ENCODE assay signal across 29 mouse cellular contexts in the genomic region with DNA sequence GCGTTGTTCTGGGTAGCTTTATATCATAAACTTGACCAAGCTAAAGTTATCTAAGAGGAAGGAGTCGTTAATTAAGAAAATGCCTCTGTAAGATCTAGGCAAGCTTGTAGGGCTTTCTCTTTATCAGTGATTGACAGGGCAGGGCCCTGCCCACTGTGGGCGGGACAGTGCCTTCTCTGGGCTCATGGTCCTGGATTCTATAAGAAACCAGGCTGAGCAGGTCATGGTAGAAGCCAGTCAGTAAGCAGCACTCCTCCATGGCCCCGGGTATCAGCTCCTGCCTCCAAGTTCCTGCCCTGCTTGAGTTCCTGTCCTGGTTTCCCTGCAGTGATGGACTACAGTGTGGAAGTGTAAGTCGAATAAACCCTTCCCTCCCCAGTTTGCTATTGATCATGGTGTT. TPM values are rescaled to one million over a fixed set of nuclear protein-coding genes. Genes with fewer than 3 reads are reported as not detected.
DNase-seq lines count a peak whose midpoint lies in the region; ATAC-seq and TF ChIP-seq lines count a peak whose summit lies in the region.
"Had no signal": no experiment of that assay in that cellular context is flagged by ENCODE, and none has a peak within 500 bp of the region (broad histone marks: within the 10 kb centered on the region; RNA-seq: fewer than 3 reads in every experiment).

No protein-coding gene starts in this region.

- H3K4me2 ChIP-seq in liver, postnatal 0 days (ENCODE audit: low read depth, low read length) = no peak overlapping the region
- H3K4me2 ChIP-seq: embryonic facial prominence, embryonic 13.5 days; forebrain, embryonic 12.5 days; forebrain, embryonic 15.5 days; heart, embryonic 12.5 days; heart, embryonic 15.5 days; hindbrain, embryonic 14.5 days had no signal

- ATAC-seq in liver, postnatal 0 days = 0 out of 2 replicates have a peak, but pooled peaks have one; percentile 16
- ATAC-seq: forebrain, embryonic 15.5 days; hindbrain, postnatal 0 days; inflammation-experienced regulatory T-cells, adult 6 months had no signal

- no peaks in the 10 kb centered on the region for H3K9me3 ChIP-seq in liver, postnatal 0 days (ENCODE audit: low read length)
- H3K9me3 ChIP-seq: embryonic facial prominence, embryonic 10.5 days; embryonic facial prominence, embryonic 13.5 days; forebrain, embryonic 12.5 days; forebrain, embryonic 15.5 days; heart, embryonic 12.5 days; heart, embryonic 15.5 days had no signal

- WGBS in liver, postnatal 0 days (ENCODE audit: insufficient replicate concordance) = 78% methylated on average over 5 of the region's 5 CpGs

- H3K9ac ChIP-seq in liver, postnatal 0 days (replicated peaks) = no peak overlapping the region
- H3K9ac ChIP-seq: embryonic facial prominence, embryonic 13.5 days; forebrain, embryonic 12.5 days; forebrain, embryonic 15.5 days; heart, embryonic 12.5 days; heart, embryonic 15.5 days; hindbrain, embryonic 14.5 days had no signal

- DNase-seq in heart, adult 11 months = peak; percentile 42
- no peak for DNase-seq in heart, postnatal 14 days
- no peak for DNase-seq in liver, postnatal 0 days
- DNase-seq in liver (no peak), ZHBTc4 (ENCODE audit: low read depth, low spot score) (peak; percentile 76)
- DNase-seq in ovary, postnatal 10 days (ENCODE audit: low spot score) = no peak
- DNase-seq: adrenal gland, adult 8-10 months; adrenal gland, postnatal 25 days; cerebellum, adult 11-12 months; cerebellum, adult 8-10 months; cerebellum, postnatal 10 days; cerebellum, postnatal 36 days; embryo, embryonic 11 days; gastrocnemius, postnatal 25 days; heart, adult 2 months; heart, postnatal 10 days; heart, postnatal 4 days; kidney, adult 11 months had no signal

- no peaks in the 10 kb centered on the region for H3K27me3 ChIP-seq in liver, postnatal 0 days (ENCODE audit: insufficient read depth, low read length)
- H3K27me3 ChIP-seq: embryonic facial prominence, embryonic 13.5 days; forebrain, embryonic 15.5 days; heart, embryonic 12.5 days; heart, embryonic 15.5 days had no signal

- intact Hi-C loops in heart, postnatal 14 days (cut with DNase I) = no loop called here

- TF ChIP-seq EP300 in liver, postnatal 0 days (IDR thresholded peaks at IDR 0.05; ENCODE audit: low read depth) = no peak

- no peak for TF ChIP-seq CTCF in liver, postnatal 0 days (IDR thresholded peaks at IDR 0.05; ENCODE audit: low read depth)

- no peak overlapping the region for H3K4me3 ChIP-seq in liver, postnatal 0 days (ENCODE audit: low read depth, low read length)
- H3K4me3 ChIP-seq: embryonic facial prominence, embryonic 10.5 days; embryonic facial prominence, embryonic 13.5 days; erythroblast, embryonic 14.5 days; forebrain, embryonic 12.5 days; forebrain, embryonic 15.5 days; heart, adult 2 months; heart, embryonic 12.5 days; heart, embryonic 15.5 days had no signal

- no peak overlapping the region for H3K27ac ChIP-seq in liver, postnatal 0 days (ENCODE audit: low read depth)
- H3K27ac ChIP-seq: embryonic facial prominence, embryonic 10.5 days; embryonic facial prominence, embryonic 13.5 days; forebrain, embryonic 12.5 days; forebrain, embryonic 15.5 days; heart, adult 2 months; heart, embryonic 15.5 days; hindbrain, embryonic 14.5 days; hindbrain, postnatal 0 days had no signal

- peaks cover 65% of the 10 kb centered on the region for H3K36me3 ChIP-seq in liver, postnatal 0 days (replicated peaks; ENCODE audit: insufficient read depth, low read length)

- no peaks in the 10 kb centered on the region for H3K4me1 ChIP-seq in liver, postnatal 0 days (ENCODE audit: insufficient read depth)
- H3K4me1 ChIP-seq: embryonic facial prominence, embryonic 10.5 days; embryonic facial prominence, embryonic 13.5 days; heart, embryonic 12.5 days; heart, embryonic 15.5 days had no signal

RNA-seq across cellular contexts. Expression of a gene that starts 43.1 kb away (rescaled TPM):
- total RNA-seq in heart, postnatal 14 days (2021) = 100 to 1,000 TPM; 225 to 254 TPM
- polyA plus RNA-seq in liver, postnatal 0 days (2015; fragmentation: Nextera tagmentation; extraction: Ambion mirVana) = 380 and 450 TPM in 2 replicates
- total RNA-seq: MEL had no signal

RNA-seq across cellular contexts. Expression of a gene that starts 53.0 kb away (rescaled TPM):
- total RNA-seq in heart, postnatal 14 days (2021) = 10 to 100 TPM; 18.2 to 21.6 TPM
- 19.1 and 22.2 TPM in 2 replicates for polyA plus RNA-seq in liver, postnatal 0 days (2015; fragmentation: Nextera tagmentation; extraction: Ambion mirVana)

Comparison
In these comparisons a context has a peak if more than half of its experiments do, and no peak if none do; other contexts are left out.
1. DNase-seq: peak in heart, adult 11 months (single experiment) and ZHBTc4 (single experiment); none in heart, postnatal 14 days (0 of 2), liver, postnatal 0 days (single experiment), liver (single experiment) and ovary, postnatal 10 days (single experiment).